Mouse (Mus musculus) liver, embryonic 14.5 days (tissue): ENCODE data around the gene Grm3. TPM values are rescaled to one million over a fixed set of nuclear protein-coding genes. Genes with fewer than 3 reads are reported as not detected.

Experiments used
- ATAC-seq: fragments of 200-750 bp; cut with Nextera tagmentation; 2 replicates; pipeline ENCODE4 v1.8.0; 2017; ENCODE audit warnings: moderate number of reproducible peaks, mild to moderate bottlenecking, moderate library complexity; ENCODE audit not compliant: insufficient read depth
- DNase-seq, 3 experiments: peaks; one replicate each; pipeline ENCODE4 v3.0.0-alpha.2; 2012 to 2013; ENCODE audit warnings: low read depth in 3 of 3, low spot score in 3 of 3
- H3K27ac ChIP-seq: fragments of 300-500 bp; sonication (generic); 2 replicates; pipeline ENCODE4 v1.5.1; 2014; ENCODE audit warnings: moderate library complexity, mild to moderate bottlenecking, control low read depth, inconsistent platforms
- H3K27me3 ChIP-seq: fragments of 300-500 bp; sonication (generic); 2 replicates; pipeline ENCODE4 v1.6.1; 2014; ENCODE audit warnings: mild to moderate bottlenecking, low read length, moderate library complexity; ENCODE audit not compliant: control insufficient read depth, insufficient read depth
- H3K36me3 ChIP-seq: fragments of 300-500 bp; sonication (generic); replicated peaks from 2 replicates; pipeline ENCODE4 v1.6.1; 2014; ENCODE audit warnings: low read depth; ENCODE audit not compliant: control insufficient read depth, insufficient read depth
- H3K4me1 ChIP-seq, 2 experiments: fragments of 200-500 bp in 1 of 2; fragments of 300-500 bp in 1 of 2; sonication (generic) in 1 of 2; replicated peaks; 2 replicates each; pipeline ENCODE4 v1.6.1; 2012 to 2014; ENCODE audit warnings: antibody characterized with exemption in 1 of 2, inconsistent platforms in 1 of 2, low read length in 1 of 2; ENCODE audit not compliant: control insufficient read depth in 2 of 2, insufficient read depth in 2 of 2
- H3K4me2 ChIP-seq: fragments of 300-500 bp; sonication (generic); 2 replicates; pipeline ENCODE4 v1.6.1; 2014; ENCODE audit warnings: low read depth, mild to moderate bottlenecking, control low read depth, moderate library complexity
- H3K4me3 ChIP-seq, 2 experiments: fragments of 200-500 bp in 1 of 2; fragments of 300-500 bp in 1 of 2; sonication (generic) in 1 of 2; 2 replicates each; pipeline ENCODE4 v1.5.1; 2012 to 2014; ENCODE audit warnings: low read depth in 2 of 2, low read length in 2 of 2, mild to moderate bottlenecking in 2 of 2, control low read depth in 1 of 2, inconsistent platforms in 1 of 2, moderate library complexity in 1 of 2; ENCODE audit not compliant: insufficient read depth in 1 of 2
- H3K9ac ChIP-seq: fragments of 300-500 bp; sonication (generic); replicated peaks from 2 replicates; pipeline ENCODE4 v1.6.1; 2014; ENCODE audit warnings: mild to moderate bottlenecking, control low read depth, moderate library complexity
- H3K9me3 ChIP-seq: fragments of 300-500 bp; sonication (generic); 2 replicates; pipeline ENCODE4 v1.6.1; 2016; ENCODE audit warnings: low read length, mixed read lengths; ENCODE audit not compliant: control insufficient read depth
- CTCF ChIP-seq: IDR thresholded peaks from 2 replicates; pipeline ENCODE4 v1.5.1; 2016; ENCODE audit warnings: antibody characterized with exemption, low read depth, control low read depth
- EP300 ChIP-seq: IDR thresholded peaks from 2 replicates; pipeline ENCODE4 v1.6.1; 2016; ENCODE audit warnings: antibody characterized with exemption, low read depth
- WGBS: fragments of 180-500 bp; shearing (Covaris S2); extraction: QIAGEN DNeasy Blood & Tissue Kit; methylation state at CpG from one replicate; pipeline ENCODE4 v1.1.7; 2014; ENCODE audit not compliant: insufficient replicate concordance; 5-methylcytosine and 5-hydroxymethylcytosine counted together
- polyA plus RNA-seq, 2 experiments: library from polyadenylated mRNA; depleted of rRNA in 1 of 2; stranded (reverse) in 1 of 2; unstranded in 1 of 2; fragments of >200 nt; fragmentation: Nextera tagmentation in 1 of 2; extraction: Ambion mirVana in 1 of 2; gene quantifications; 2 replicates each; pipeline versions ENCODE4 v1.2.1 to v1.2.3; 2012 to 2014

Gene Grm3
- polyA plus RNA-seq, 2 experiments: 0.02 TPM; not detected in 1

- Histone ChIP-seq H3K9me3 (no peaks in the 10 kb centered on the region), H3K36me3 (no peaks in the 10 kb centered on the region), H3K27me3 (no peaks in the 10 kb centered on the region), H3K9ac (no peak overlapping the region), H3K4me2 (no peak overlapping the region), H3K4me1 (no peaks in the 10 kb centered on the region), H3K27ac (no peak overlapping the region), H3K4me3 (no peak overlapping the region)
- ATAC-seq (no peak), DNase-seq (no peak)
- WGBS: 63% methylated on average over 4 of the region's 4 CpGs
- TF ChIP-seq CTCF (no peak), EP300 (no peak)
These were observed 100.6 kb downstream of the Grm3 start for GRCm38 (mm10) chr5:9624396-9624795.

DNA sequence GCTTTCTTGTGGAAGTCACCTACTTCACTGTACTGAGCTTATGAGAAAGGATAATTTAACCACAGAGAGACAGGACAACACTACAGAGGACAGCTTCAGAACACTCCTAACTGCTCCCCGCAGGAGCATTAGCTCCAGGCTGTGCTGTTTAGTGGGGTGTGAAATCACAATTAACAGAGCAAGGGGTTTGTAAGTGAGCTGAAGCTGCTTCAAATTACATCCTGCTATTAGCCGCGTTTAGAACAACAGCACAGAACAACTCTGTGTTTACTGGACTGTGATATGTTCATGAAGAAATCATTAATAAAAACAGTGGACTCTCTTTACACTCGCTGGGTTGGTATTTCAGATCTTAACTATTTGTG lies 101.9 kb downstream of the Grm3 start:
- DNase-seq (no peak), ATAC-seq (no peak)
- TF ChIP-seq CTCF (no peak), EP300 (no peak)
- no peaks in the 10 kb centered on the region for H3K27me3 ChIP-seq
- H3K9me3 ChIP-seq: no peaks in the 10 kb centered on the region
- H3K4me3 ChIP-seq: no peak overlapping the region
- no peaks in the 10 kb centered on the region for H3K36me3 ChIP-seq
- H3K9ac ChIP-seq: no peak overlapping the region
- WGBS: 22% methylated on average over 4 of the region's 4 CpGs
- H3K4me1 ChIP-seq: no peaks in the 10 kb centered on the region
- no peak overlapping the region for H3K4me2 ChIP-seq
- H3K27ac ChIP-seq: no peak overlapping the region

- DNase-seq (no peak), ATAC-seq (no peak)
- no peak for TF ChIP-seq EP300
- no peak for TF ChIP-seq CTCF
- no peaks in the 10 kb centered on the region for H3K9me3 ChIP-seq
- H3K4me3 ChIP-seq: no peak overlapping the region
- 39% methylated on average over 4 of the region's 4 CpGs for WGBS
- no peak overlapping the region for H3K27ac ChIP-seq
- no peaks in the 10 kb centered on the region for H3K4me1 ChIP-seq
- H3K9ac ChIP-seq: no peak overlapping the region
- no peaks in the 10 kb centered on the region for H3K36me3 ChIP-seq
- H3K27me3 ChIP-seq: no peaks in the 10 kb centered on the region
- no peak overlapping the region for H3K4me2 ChIP-seq
These were observed 102.5 kb downstream of the Grm3 start for GRCm38 (mm10) chr5:9622264-9623094.

GRCm38 (mm10) chr5:9621417-9622067 lies 103.4 kb downstream of the Grm3 start:
- TF ChIP-seq CTCF (no peak), EP300 (no peak)
- 73% methylated on average over 3 of the region's 3 CpGs for WGBS

GRCm38 (mm10) chr5:9579021-9579420 lies 145.9 kb downstream of the Grm3 start:
- Histone ChIP-seq H3K9ac (no peak overlapping the region), H3K36me3 (no peaks in the 10 kb centered on the region), H3K4me2 (no peak overlapping the region), H3K9me3 (no peaks in the 10 kb centered on the region), H3K27ac (no peak overlapping the region), H3K27me3 (no peaks in the 10 kb centered on the region), H3K4me3 (no peak overlapping the region), H3K4me1 (no peaks in the 10 kb centered on the region)
- WGBS: 45% methylated on average over 2 of the region's 2 CpGs
- TF ChIP-seq EP300: no peak
- DNase-seq: no peak
- no peak for ATAC-seq

More at GRCm38 (mm10) chr5:9621417-9622067, 103.4 kb downstream of the Grm3 start:
- ATAC-seq: no peak
- Histone ChIP-seq H3K27ac (no peak overlapping the region), H3K9me3 (no peaks in the 10 kb centered on the region), H3K4me3 (no peak overlapping the region), H3K4me1 (no peaks in the 10 kb centered on the region), H3K4me2 (no peak overlapping the region), H3K9ac (no peak overlapping the region), H3K36me3 (no peaks in the 10 kb centered on the region), H3K27me3 (no peaks in the 10 kb centered on the region)
- no peak for DNase-seq
